Mouse (Mus musculus) midbrain, embryonic 16.5 days (tissue): ENCODE results near the gene Atp8a2. TPM values are rescaled to one million over a fixed set of nuclear protein-coding genes. Genes with fewer than 3 reads are reported as not detected.

Experiments used
- ATAC-seq: fragments of 200-750 bp; cut with Nextera tagmentation; 2 replicates; pipeline ENCODE4 v1.8.0; 2017; ENCODE audit warnings: moderate TSS enrichment
- H3K27ac ChIP-seq: fragments of 300-500 bp; sonication (generic); 2 replicates; pipeline ENCODE4 v1.5.1; 2014; ENCODE audit warnings: mild to moderate bottlenecking, low read length, mixed read lengths
- H3K27me3 ChIP-seq: fragments of 300-500 bp; sonication (generic); 2 replicates; pipeline ENCODE4 v1.6.1; 2014; ENCODE audit warnings: low read depth, low read length, mixed read lengths; ENCODE audit not compliant: control insufficient read depth, insufficient read depth
- H3K36me3 ChIP-seq: fragments of 300-500 bp; sonication (generic); 2 replicates; pipeline ENCODE4 v1.6.1; 2014; ENCODE audit warnings: mild to moderate bottlenecking, low read length, moderate library complexity, mixed read lengths; ENCODE audit not compliant: control insufficient read depth, insufficient read depth
- H3K4me1 ChIP-seq: fragments of 300-500 bp; sonication (generic); 2 replicates; pipeline ENCODE4 v1.6.1; 2014; ENCODE audit warnings: mild to moderate bottlenecking, low read length, mixed read lengths; ENCODE audit not compliant: control insufficient read depth, insufficient read depth
- H3K4me2 ChIP-seq: fragments of 300-500 bp; sonication (generic); 2 replicates; pipeline ENCODE4 v1.6.1; 2014; ENCODE audit warnings: mild to moderate bottlenecking, low read length, mixed read lengths
- H3K4me3 ChIP-seq: fragments of 300-500 bp; sonication (generic); 2 replicates; pipeline ENCODE4 v1.5.1; 2014; ENCODE audit warnings: low read depth, mild to moderate bottlenecking, low read length, moderate library complexity, mixed read lengths
- H3K9ac ChIP-seq: fragments of 300-500 bp; sonication (generic); 2 replicates; pipeline ENCODE4 v1.6.1; 2014; ENCODE audit warnings: low read depth, low read length, mixed read lengths
- H3K9me3 ChIP-seq: fragments of 300-500 bp; sonication (generic); replicated peaks from 2 replicates; pipeline ENCODE4 v1.6.1; 2014; ENCODE audit warnings: mild to moderate bottlenecking, low read length, mixed read lengths; ENCODE audit not compliant: control insufficient read depth, poor library complexity, severe bottlenecking
- WGBS: fragments of 180-500 bp; shearing (Covaris S2); extraction: QIAGEN DNeasy Blood & Tissue Kit; methylation state at CpG from one replicate; pipeline ENCODE4 v1.1.7; 2014; 5-methylcytosine and 5-hydroxymethylcytosine counted together
- polyA plus RNA-seq: library from polyadenylated mRNA; unstranded; fragments of >200 nt; fragmentation: Nextera tagmentation; extraction: Ambion mirVana; gene quantifications from 2 replicates; pipeline ENCODE4 v1.2.1, GENCODE M21; 2015

Gene Atp8a2
- polyA plus RNA-seq, 1 experiment from 2014 or later = 45.6 TPM

DNA sequence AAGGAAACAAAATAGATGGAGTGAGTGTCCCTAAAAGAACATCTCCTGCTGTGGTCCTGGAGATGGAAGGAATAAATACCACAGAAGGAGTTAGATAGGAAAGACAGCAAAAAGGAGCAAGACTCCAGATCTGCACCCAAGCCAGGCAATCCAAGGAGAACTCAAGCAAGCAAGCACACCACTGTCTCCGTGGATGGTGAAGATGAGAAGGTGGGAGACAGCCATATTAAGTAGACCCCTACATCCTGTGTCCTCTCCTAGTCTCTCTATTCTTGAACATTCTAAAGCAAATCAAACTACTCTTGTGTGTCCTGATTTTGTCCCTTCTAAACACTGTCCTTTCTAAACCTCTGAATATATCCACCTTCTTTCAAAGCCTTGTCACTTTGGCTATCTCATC lies 552.8 kb downstream of the Atp8a2 start:
- Histone ChIP-seq H3K4me3 (no peak overlapping the region), H3K4me1 (no peaks in the 10 kb centered on the region), H3K9me3 (no peaks in the 10 kb centered on the region), H3K36me3 (0 out of 2 replicates have a peak, but pooled peaks cover 3% of the 10 kb centered on the region), H3K9ac (no peak overlapping the region), H3K27me3 (no peaks in the 10 kb centered on the region), H3K27ac (no peak overlapping the region), H3K4me2 (no peak overlapping the region)
- 88% methylated on average over 1 of the region's 1 CpGs for WGBS
- no peak for ATAC-seq

DNA sequence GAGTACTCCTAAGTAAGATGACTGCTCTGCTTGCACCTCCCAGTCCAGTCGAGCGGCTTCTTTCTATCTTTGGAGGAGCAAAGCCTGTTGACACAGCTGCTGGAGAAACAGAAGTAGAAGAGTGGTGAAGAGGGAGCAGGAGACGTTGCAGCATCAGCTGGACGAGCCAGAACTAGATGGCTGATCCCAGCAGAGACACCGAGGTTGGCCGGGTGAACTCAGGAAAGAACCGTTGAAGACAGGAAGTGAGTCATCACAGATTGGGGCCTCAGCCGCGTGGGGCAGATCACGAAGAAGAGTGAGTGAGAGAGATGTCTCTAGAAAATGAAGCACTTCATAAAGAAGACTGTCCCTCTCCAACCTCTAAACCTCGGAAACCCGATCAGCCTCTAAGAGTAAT lies 553.4 kb downstream of the Atp8a2 start:
- WGBS = 78% methylated on average over 12 of the region's 12 CpGs
- no peak for ATAC-seq
- no peaks in the 10 kb centered on the region for H3K27me3 ChIP-seq
- H3K27ac ChIP-seq = no peak overlapping the region
- no peaks in the 10 kb centered on the region for H3K9me3 ChIP-seq
- no peaks in the 10 kb centered on the region for H3K4me1 ChIP-seq
- H3K9ac ChIP-seq = no peak overlapping the region
- 0 out of 2 replicates have a peak, but pooled peaks cover 3% of the 10 kb centered on the region for H3K36me3 ChIP-seq
- H3K4me2 ChIP-seq = no peak overlapping the region
- H3K4me3 ChIP-seq = no peak overlapping the region

DNA sequence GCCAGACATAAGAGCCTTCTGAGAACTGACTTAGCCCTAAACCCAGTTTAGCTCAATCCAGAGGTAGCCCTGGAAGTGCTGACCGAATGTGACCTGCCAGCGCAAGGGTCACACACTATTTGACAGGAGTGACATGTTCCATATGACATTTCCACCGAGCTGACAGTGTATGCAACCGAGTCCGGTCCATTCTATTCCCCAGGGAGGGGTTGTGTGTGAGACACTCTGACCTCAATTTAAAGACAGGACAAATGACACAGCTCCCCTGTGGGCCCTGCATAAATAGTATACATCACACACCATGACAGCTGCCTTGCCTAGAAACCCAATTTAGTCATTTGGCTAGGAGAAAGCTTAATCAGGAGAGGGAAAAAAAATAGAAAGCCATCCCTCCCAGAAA lies 555.1 kb downstream of the Atp8a2 start:
- no peak overlapping the region for H3K9ac ChIP-seq
- whole genome bisulfite sequencing = 41% methylated on average over 5 of the region's 5 CpGs
- no peak overlapping the region for H3K27ac ChIP-seq
- 0 out of 2 replicates have a peak, but pooled peaks cover 3% of the 10 kb centered on the region for H3K36me3 ChIP-seq
- H3K27me3 ChIP-seq = no peaks in the 10 kb centered on the region
- H3K4me1 ChIP-seq = no peaks in the 10 kb centered on the region
- no peaks in the 10 kb centered on the region for H3K9me3 ChIP-seq
- ATAC-seq = no peak
- H3K4me3 ChIP-seq = no peak overlapping the region
- H3K4me2 ChIP-seq = no peak overlapping the region

DNA sequence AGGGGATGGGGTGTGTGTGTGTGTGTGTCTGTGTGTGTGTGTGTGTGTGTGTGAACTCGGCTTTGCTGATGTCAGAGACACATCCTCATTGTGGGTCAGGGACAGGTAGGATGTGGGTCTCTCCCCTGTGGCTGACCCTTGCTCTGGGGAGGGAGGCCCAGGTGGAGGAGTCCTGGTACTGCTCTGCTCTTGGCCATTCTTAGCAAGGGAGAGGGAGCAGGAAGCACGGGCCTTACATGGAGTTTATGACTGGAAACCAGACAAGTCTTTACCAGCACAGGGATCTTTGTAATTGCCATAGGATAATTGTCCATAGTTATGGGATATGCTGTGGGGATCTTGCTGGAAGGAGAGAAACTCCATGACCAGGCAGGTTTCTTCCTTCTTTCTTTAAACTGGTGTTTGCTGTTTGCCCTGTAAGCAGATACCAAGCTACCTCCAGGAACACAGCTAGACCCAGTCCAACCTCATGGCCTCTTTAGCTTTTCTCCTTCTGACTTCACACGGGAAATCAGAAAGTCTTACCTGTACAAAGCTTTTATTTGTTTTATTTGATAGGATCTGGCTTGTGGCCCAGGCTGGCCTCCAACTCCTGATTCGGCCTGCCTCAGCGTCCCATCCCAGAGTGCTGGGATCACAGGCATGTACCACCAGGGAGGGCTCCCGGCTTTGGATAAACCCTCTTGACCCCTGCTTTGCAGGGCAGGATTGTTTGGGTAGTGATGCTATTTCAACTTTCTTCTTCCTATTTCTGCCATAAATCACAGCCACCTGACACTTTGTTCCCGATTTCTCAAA lies 557.9 kb downstream of the Atp8a2 start:
- Histone ChIP-seq H3K9ac (no peak overlapping the region), H3K27me3 (no peaks in the 10 kb centered on the region), H3K4me3 (no peak overlapping the region), H3K4me1 (no peaks in the 10 kb centered on the region), H3K4me2 (no peak overlapping the region), H3K36me3 (no peaks in the 10 kb centered on the region), H3K9me3 (no peaks in the 10 kb centered on the region), H3K27ac (no peak overlapping the region)
- no peak for ATAC-seq
- 68% methylated on average over 7 of the region's 7 CpGs for WGBS

DNA sequence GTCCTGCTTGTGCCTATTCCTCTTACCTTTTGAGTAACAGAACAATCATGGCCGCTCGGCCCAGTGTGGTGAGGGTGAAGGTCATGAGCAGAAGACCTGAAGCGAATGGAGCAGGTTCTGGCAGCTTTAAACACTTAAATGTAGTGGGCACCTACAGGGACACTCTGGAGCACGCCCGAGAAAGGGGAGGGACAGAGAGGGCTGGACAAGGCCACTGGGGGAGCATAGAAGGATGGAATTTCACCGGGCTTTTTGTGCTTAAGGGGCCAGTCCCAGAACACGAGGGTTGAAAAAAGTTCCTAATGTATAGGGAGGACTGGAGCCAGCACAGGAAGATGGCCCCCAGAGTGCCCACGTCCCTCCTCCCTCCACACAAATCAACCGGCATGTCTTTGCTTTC lies 563.0 kb downstream of the Atp8a2 start:
- Histone ChIP-seq H3K9me3 (no peaks in the 10 kb centered on the region), H3K27ac (no peak overlapping the region), H3K4me2 (no peak overlapping the region), H3K36me3 (no peaks in the 10 kb centered on the region; the same call in 1 of the 2 replicates), H3K4me1 (no peaks in the 10 kb centered on the region), H3K4me3 (no peak overlapping the region), H3K9ac (no peak overlapping the region), H3K27me3 (no peaks in the 10 kb centered on the region)
- 75% methylated on average over 9 of the region's 9 CpGs for WGBS
- no peak for ATAC-seq

DNA sequence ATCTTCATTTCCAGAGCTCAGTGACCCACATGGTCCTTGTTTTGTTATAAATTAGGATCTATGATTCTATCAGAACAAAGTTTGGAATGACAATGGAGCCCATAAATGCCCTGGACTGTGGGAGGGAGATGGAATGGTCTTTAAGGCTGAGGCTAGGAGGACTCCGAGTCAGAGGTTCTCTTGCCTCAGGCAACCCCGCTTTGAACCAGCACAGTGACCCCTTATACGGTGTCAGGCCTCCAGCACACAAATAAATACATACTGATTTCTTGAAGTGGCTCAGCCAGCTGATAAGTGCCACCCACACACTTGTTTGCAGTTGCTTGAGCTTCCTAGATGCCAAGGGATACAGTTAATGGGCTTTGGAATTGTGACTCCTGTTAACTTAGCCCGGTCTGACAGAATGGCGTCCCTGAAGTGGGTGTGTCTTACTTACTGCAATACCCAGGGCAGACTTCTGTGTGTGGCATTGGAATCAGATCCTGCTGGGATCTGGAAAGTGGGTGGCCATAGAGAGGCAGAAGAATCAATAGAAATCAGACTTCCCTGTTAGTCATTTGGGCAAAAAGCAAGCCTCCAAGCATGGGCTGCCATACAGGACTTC lies 563.6 kb downstream of the Atp8a2 start:
- H3K9ac ChIP-seq = no peak overlapping the region
- H3K4me1 ChIP-seq = no peaks in the 10 kb centered on the region
- H3K27me3 ChIP-seq = no peaks in the 10 kb centered on the region
- no peak overlapping the region for H3K27ac ChIP-seq
- no peak for ATAC-seq
- H3K4me2 ChIP-seq = no peak overlapping the region
- 81% methylated on average over 5 of the region's 5 CpGs for WGBS
- H3K9me3 ChIP-seq = no peaks in the 10 kb centered on the region
- H3K36me3 ChIP-seq = no peaks in the 10 kb centered on the region; the same call in 1 of the 2 replicates
- H3K4me3 ChIP-seq = no peak overlapping the region

DNA sequence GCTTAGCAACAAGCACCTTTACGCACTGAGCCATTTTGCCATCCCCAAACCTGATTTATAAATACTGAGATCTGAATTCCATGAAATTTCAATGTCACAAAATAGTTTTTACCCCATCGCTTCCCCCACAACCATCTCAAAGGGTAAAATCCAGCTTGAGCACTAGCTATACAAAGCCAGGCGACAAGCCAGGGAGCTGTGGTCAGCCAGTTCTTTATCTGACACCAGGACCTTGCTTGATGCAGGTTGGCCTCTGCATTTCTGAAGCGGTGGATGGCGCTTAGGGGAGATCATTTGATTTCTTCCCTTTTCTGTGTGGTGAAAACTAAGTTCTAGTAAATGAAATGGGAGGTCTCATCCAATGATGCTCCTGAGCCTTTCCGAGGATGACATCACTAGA lies 564.9 kb downstream of the Atp8a2 start:
- Histone ChIP-seq H3K27ac (no peak overlapping the region), H3K9ac (no peak overlapping the region), H3K36me3 (no peaks in the 10 kb centered on the region; the same call in 1 of the 2 replicates), H3K4me1 (peaks cover 3% of the 10 kb centered on the region; the same call in 1 of the 2 replicates), H3K4me2 (no peak overlapping the region), H3K4me3 (no peak overlapping the region), H3K27me3 (no peaks in the 10 kb centered on the region), H3K9me3 (no peaks in the 10 kb centered on the region)
- WGBS = 94% methylated on average over 6 of the region's 6 CpGs
- ATAC-seq = no peak

DNA sequence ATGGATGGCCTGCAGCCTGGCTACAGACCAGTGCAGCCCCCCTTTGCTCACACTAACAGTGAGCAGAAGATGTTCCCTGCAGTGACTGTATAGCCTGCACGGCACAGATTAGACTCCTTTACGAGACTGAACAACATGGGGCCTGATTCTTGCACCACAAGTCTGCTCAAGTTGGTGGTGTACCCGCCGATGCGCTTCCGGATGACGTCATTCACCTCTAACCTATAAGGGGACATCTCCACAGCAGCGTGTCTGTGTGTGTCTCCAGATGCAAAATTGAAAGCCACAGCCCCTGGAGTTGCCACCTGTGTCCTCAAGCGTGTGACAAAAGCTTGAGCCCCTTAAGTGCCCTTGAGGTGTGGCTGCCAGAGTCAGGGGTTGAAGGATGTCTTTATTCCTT lies 566.9 kb downstream of the Atp8a2 start:
- H3K4me2 ChIP-seq = no peak overlapping the region
- H3K9ac ChIP-seq = no peak overlapping the region
- 80% methylated on average over 9 of the region's 9 CpGs for WGBS
- no peak overlapping the region for H3K4me3 ChIP-seq
- no peaks in the 10 kb centered on the region for H3K27me3 ChIP-seq
- H3K27ac ChIP-seq = no peak overlapping the region
- no peaks in the 10 kb centered on the region; the same call in 1 of the 2 replicates for H3K36me3 ChIP-seq
- H3K9me3 ChIP-seq = no peaks in the 10 kb centered on the region
- no peak for ATAC-seq
- H3K4me1 ChIP-seq = peaks cover 12% of the 10 kb centered on the region; the same call in 1 of the 2 replicates

DNA sequence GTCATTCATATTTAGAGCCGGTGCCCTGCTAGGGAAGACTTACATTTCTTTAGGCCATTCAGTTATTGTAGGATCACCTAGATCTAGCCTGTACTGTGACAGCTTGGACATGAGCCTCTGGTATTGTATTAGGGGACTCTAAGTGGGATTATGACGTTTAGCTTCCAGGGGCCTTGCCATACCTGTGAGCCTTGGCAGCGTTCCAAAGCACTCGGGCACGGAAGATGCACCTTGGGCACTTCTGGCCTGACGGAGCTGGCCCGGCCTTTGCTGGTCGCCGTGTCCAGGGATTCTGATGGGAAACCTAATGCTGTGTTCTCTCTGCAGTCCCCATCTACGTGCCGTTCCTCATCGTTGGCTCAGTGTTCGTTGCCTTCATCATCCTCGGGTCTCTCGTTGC lies 567.7 kb downstream of the Atp8a2 start:
- 89% methylated on average over 15 of the region's 15 CpGs for WGBS
- no peak overlapping the region for H3K27ac ChIP-seq
- no peak overlapping the region for H3K4me2 ChIP-seq
- H3K4me1 ChIP-seq = peaks cover 12% of the 10 kb centered on the region; the same call in 1 of the 2 replicates
- no peaks in the 10 kb centered on the region for H3K9me3 ChIP-seq
- no peak overlapping the region for H3K4me3 ChIP-seq
- no peak overlapping the region for H3K9ac ChIP-seq
- no peaks in the 10 kb centered on the region; the same call in 1 of the 2 replicates for H3K36me3 ChIP-seq
- H3K27me3 ChIP-seq = 0 out of 2 replicates have a peak, but pooled peaks cover 2% of the 10 kb centered on the region
- ATAC-seq = no peak
